Mouse (Mus musculus) liver, embryonic 15.5 days (tissue): Measurements from ENCODE around the gene Nipa2. TPM values are rescaled to one million over a fixed set of nuclear protein-coding genes. Genes with fewer than 3 reads are reported as not detected.
"Not testable (repeated sequence)": the region's sequence is repeated elsewhere in the genome, so short reads cannot be mapped to it uniquely, and the experiment has no call there.

Source experiments
- ATAC-seq: fragments of 200-750 bp; cut with Nextera tagmentation; 2 replicates; pipeline ENCODE4 v1.8.0; 2017; ENCODE audit warnings: moderate number of reproducible peaks, mild to moderate bottlenecking, moderate library complexity; ENCODE audit not compliant: insufficient read depth
- H3K27ac ChIP-seq: fragments of 300-500 bp; sonication (generic); replicated peaks from 2 replicates; pipeline ENCODE4 v1.5.1; 2015; ENCODE audit warnings: mild to moderate bottlenecking, inconsistent platforms
- H3K27me3 ChIP-seq: fragments of 300-500 bp; sonication (generic); 2 replicates; pipeline ENCODE4 v1.6.1; 2015; ENCODE audit warnings: mild to moderate bottlenecking, inconsistent platforms
- H3K36me3 ChIP-seq: fragments of 300-500 bp; sonication (generic); replicated peaks from 2 replicates; pipeline ENCODE4 v1.6.1; 2015; ENCODE audit warnings: moderate library complexity, mild to moderate bottlenecking, inconsistent platforms
- H3K4me1 ChIP-seq: fragments of 300-500 bp; sonication (generic); replicated peaks from 2 replicates; pipeline ENCODE4 v1.6.1; 2015; ENCODE audit warnings: inconsistent platforms
- H3K4me2 ChIP-seq: fragments of 300-500 bp; sonication (generic); 2 replicates; pipeline ENCODE4 v1.6.1; 2015; ENCODE audit warnings: moderate library complexity, mild to moderate bottlenecking, inconsistent platforms
- H3K4me3 ChIP-seq: fragments of 300-500 bp; sonication (generic); replicated peaks from 2 replicates; pipeline ENCODE4 v1.5.1; 2015; ENCODE audit warnings: mild to moderate bottlenecking, inconsistent platforms
- H3K9ac ChIP-seq: fragments of 300-500 bp; sonication (generic); 2 replicates; pipeline ENCODE4 v1.6.1; 2015; ENCODE audit warnings: moderate library complexity, mild to moderate bottlenecking, inconsistent platforms
- H3K9me3 ChIP-seq: fragments of 300-500 bp; sonication (generic); replicated peaks from 2 replicates; pipeline ENCODE4 v1.6.1; 2016; ENCODE audit warnings: inconsistent platforms
- WGBS: fragments of 180-500 bp; shearing (Covaris S2); methylation state at CpG from one replicate; pipeline ENCODE4 v1.1.7; 2015; ENCODE audit warnings: mixed read lengths; ENCODE audit not compliant: insufficient replicate concordance; 5-methylcytosine and 5-hydroxymethylcytosine counted together
- polyA plus RNA-seq: library from polyadenylated mRNA; unstranded; fragments of >200 nt; fragmentation: Nextera tagmentation; extraction: Ambion mirVana; gene quantifications from 2 replicates; pipeline ENCODE4 v1.2.1, GENCODE M21; 2015

The Nipa2 gene
- polyA plus RNA-seq, 1 experiment from 2014 or later, result 23.6 TPM

- Histone ChIP-seq H3K4me2 (no peak overlapping the region), H3K27ac (no peak overlapping the region), H3K36me3 (peaks cover 37% of the 10 kb centered on the region; the same call in 1 of the 2 replicates), H3K4me1 (no peaks in the 10 kb centered on the region), H3K4me3 (no peak overlapping the region), H3K9ac (no peak overlapping the region), H3K27me3 (no peaks in the 10 kb centered on the region), H3K9me3 (no peaks in the 10 kb centered on the region)
- 87% methylated on average over 4 of the region's 4 CpGs for WGBS
- no peak for ATAC-seq
Measured at GRCm38 (mm10) chr7:55938341-55938740, 23.9 kb downstream of the Nipa2 start.

GRCm38 (mm10) chr7:55935025-55935424 lies 27.3 kb downstream of the Nipa2 start:
- no peak overlapping the region for H3K27ac ChIP-seq
- no peaks in the 10 kb centered on the region for H3K9me3 ChIP-seq
- H3K27me3 ChIP-seq, result no peaks in the 10 kb centered on the region
- no peaks in the 10 kb centered on the region for H3K4me1 ChIP-seq
- H3K9ac ChIP-seq, result no peak overlapping the region
- no peak overlapping the region for H3K4me3 ChIP-seq
- 77% methylated on average over 2 of the region's 2 CpGs for WGBS
- no peak overlapping the region for H3K4me2 ChIP-seq
- peaks cover 53% of the 10 kb centered on the region for H3K36me3 ChIP-seq
- no peak for ATAC-seq

- no peaks in the 10 kb centered on the region for H3K9me3 ChIP-seq
- peaks cover 52% of the 10 kb centered on the region for H3K36me3 ChIP-seq
- WGBS, result 60% methylated on average over 2 of the region's 2 CpGs
- no peak overlapping the region for H3K4me3 ChIP-seq
- no peaks in the 10 kb centered on the region for H3K27me3 ChIP-seq
- no peak overlapping the region for H3K27ac ChIP-seq
- ATAC-seq, result no peak
- H3K9ac ChIP-seq, result no peak overlapping the region
- H3K4me1 ChIP-seq, result no peaks in the 10 kb centered on the region
- H3K4me2 ChIP-seq, result no peak overlapping the region
Measured at GRCm38 (mm10) chr7:55928649-55929048, 33.6 kb downstream of the Nipa2 start.

- WGBS, result 71% methylated on average over 4 of the region's 4 CpGs
Measured at GRCm38 (mm10) chr7:55927262-55927661, 35.0 kb downstream of the Nipa2 start.

GRCm38 (mm10) chr7:55918365-55918764 lies 43.9 kb downstream of the Nipa2 start:
- ATAC-seq, H3K4me2 ChIP-seq, H3K9ac ChIP-seq, H3K9me3 ChIP-seq, H3K4me1 ChIP-seq, H3K27ac ChIP-seq, H3K27me3 ChIP-seq, H3K4me3 ChIP-seq: not testable (repeated sequence)
- peaks cover 41% of the 10 kb centered on the region for H3K36me3 ChIP-seq
- WGBS, result 81% methylated on average over 11 of the region's 11 CpGs

More at GRCm38 (mm10) chr7:55927262-55927661, 35.0 kb downstream of the Nipa2 start:
- no peaks in the 10 kb centered on the region for H3K27me3 ChIP-seq
- no peaks in the 10 kb centered on the region for H3K4me1 ChIP-seq
- H3K4me2 ChIP-seq, result no peak overlapping the region
- no peaks in the 10 kb centered on the region for H3K9me3 ChIP-seq
- H3K4me3 ChIP-seq, result no peak overlapping the region
- H3K36me3 ChIP-seq, result peaks cover 54% of the 10 kb centered on the region
- no peak overlapping the region for H3K9ac ChIP-seq
- H3K27ac ChIP-seq, result no peak overlapping the region
- no peak for ATAC-seq

GRCm38 (mm10) chr7:55912118-55912517 lies 50.2 kb downstream of the Nipa2 start:
- Histone ChIP-seq H3K27me3 (no peaks in the 10 kb centered on the region), H3K4me3 (no peak overlapping the region), H3K9ac (no peak overlapping the region), H3K4me1 (no peaks in the 10 kb centered on the region), H3K4me2 (no peak overlapping the region), H3K27ac (no peak overlapping the region), H3K36me3 (peaks cover 44% of the 10 kb centered on the region), H3K9me3 (no peaks in the 10 kb centered on the region)
- WGBS, result 79% methylated on average over 5 of the region's 5 CpGs
- ATAC-seq, result no peak

- Histone ChIP-seq H3K4me3 (no peak overlapping the region), H3K36me3 (peaks cover 37% of the 10 kb centered on the region; the same call in 1 of the 2 replicates), H3K27me3 (no peaks in the 10 kb centered on the region), H3K27ac (no peak overlapping the region), H3K4me1 (no peaks in the 10 kb centered on the region), H3K4me2 (no peak overlapping the region), H3K9me3 (no peaks in the 10 kb centered on the region), H3K9ac (no peak overlapping the region)
- 77% methylated on average over 8 of the region's 8 CpGs for WGBS
- 0 out of 2 replicates have a peak, but pooled peaks have one; percentile 22 for ATAC-seq
Measured at GRCm38 (mm10) chr7:55911371-55911770, 50.9 kb downstream of the Nipa2 start.

GRCm38 (mm10) chr7:55910356-55910755 lies 51.9 kb downstream of the Nipa2 start:
- H3K36me3 ChIP-seq, result peaks cover 44% of the 10 kb centered on the region
- no peaks in the 10 kb centered on the region for H3K27me3 ChIP-seq
- H3K4me2 ChIP-seq, result no peak overlapping the region
- no peak overlapping the region for H3K27ac ChIP-seq
- H3K9ac ChIP-seq, result no peak overlapping the region
- 63% methylated on average over 2 of the region's 2 CpGs for WGBS
- no peak for ATAC-seq
- H3K4me3 ChIP-seq, result no peak overlapping the region
- H3K9me3 ChIP-seq, result no peaks in the 10 kb centered on the region
- H3K4me1 ChIP-seq, result no peaks in the 10 kb centered on the region

GRCm38 (mm10) chr7:55909519-55909918 lies 52.8 kb downstream of the Nipa2 start:
- peaks cover 43% of the 10 kb centered on the region for H3K36me3 ChIP-seq
- no peak overlapping the region for H3K4me2 ChIP-seq
- no peak for ATAC-seq
- no peaks in the 10 kb centered on the region for H3K27me3 ChIP-seq
- no peak overlapping the region for H3K9ac ChIP-seq
- H3K9me3 ChIP-seq, result no peaks in the 10 kb centered on the region
- no peaks in the 10 kb centered on the region for H3K4me1 ChIP-seq
- no peak overlapping the region for H3K27ac ChIP-seq
- no peak overlapping the region for H3K4me3 ChIP-seq
- 73% methylated on average over 1 of the region's 1 CpGs for WGBS

- H3K9me3 ChIP-seq, result no peaks in the 10 kb centered on the region
- H3K27ac ChIP-seq, result no peak overlapping the region
- ATAC-seq, result no peak
- H3K4me3 ChIP-seq, result no peak overlapping the region
- H3K9ac ChIP-seq, result no peak overlapping the region
- WGBS, result 62% methylated on average over 2 of the region's 2 CpGs
- H3K36me3 ChIP-seq, result peaks cover 37% of the 10 kb centered on the region
- H3K4me2 ChIP-seq, result no peak overlapping the region
- H3K4me1 ChIP-seq, result no peaks in the 10 kb centered on the region
- H3K27me3 ChIP-seq, result no peaks in the 10 kb centered on the region
Measured at GRCm38 (mm10) chr7:55905449-55905848, 56.8 kb downstream of the Nipa2 start.

GRCm38 (mm10) chr7:55903766-55904165 lies 58.5 kb downstream of the Nipa2 start:
- no peaks in the 10 kb centered on the region for H3K27me3 ChIP-seq
- H3K27ac ChIP-seq, result no peak overlapping the region
- WGBS, result 63% methylated on average over 5 of the region's 5 CpGs
- ATAC-seq, result no peak
- H3K9me3 ChIP-seq, result no peaks in the 10 kb centered on the region
- no peak overlapping the region for H3K9ac ChIP-seq
- no peaks in the 10 kb centered on the region for H3K4me1 ChIP-seq
- no peak overlapping the region for H3K4me3 ChIP-seq
- H3K36me3 ChIP-seq, result peaks cover 47% of the 10 kb centered on the region
- H3K4me2 ChIP-seq, result no peak overlapping the region

GRCm38 (mm10) chr7:55891797-55892196 lies 70.5 kb downstream of the Nipa2 start:
- no peak for ATAC-seq
- no peak overlapping the region for H3K4me3 ChIP-seq
- H3K9me3 ChIP-seq, result no peaks in the 10 kb centered on the region
- H3K4me1 ChIP-seq, result no peaks in the 10 kb centered on the region
- no peak overlapping the region for H3K27ac ChIP-seq
- 78% methylated on average over 11 of the region's 11 CpGs for WGBS
- H3K27me3 ChIP-seq, result no peaks in the 10 kb centered on the region
- H3K36me3 ChIP-seq, result peaks cover 12% of the 10 kb centered on the region; the same call in 1 of the 2 replicates
- H3K4me2 ChIP-seq, result no peak overlapping the region
- H3K9ac ChIP-seq, result no peak overlapping the region
